Mouse (Mus musculus) cerebellum, postnatal 14 days (tissue): ENCODE results near the gene Kcnh6.

Source experiments
- DNase-seq, 2 experiments: peaks; one replicate each; pipeline ENCODE4 v3.0.0; 2021; ENCODE audit warnings: mixed read lengths in 2 of 2

Kcnh6 gene

DNA sequence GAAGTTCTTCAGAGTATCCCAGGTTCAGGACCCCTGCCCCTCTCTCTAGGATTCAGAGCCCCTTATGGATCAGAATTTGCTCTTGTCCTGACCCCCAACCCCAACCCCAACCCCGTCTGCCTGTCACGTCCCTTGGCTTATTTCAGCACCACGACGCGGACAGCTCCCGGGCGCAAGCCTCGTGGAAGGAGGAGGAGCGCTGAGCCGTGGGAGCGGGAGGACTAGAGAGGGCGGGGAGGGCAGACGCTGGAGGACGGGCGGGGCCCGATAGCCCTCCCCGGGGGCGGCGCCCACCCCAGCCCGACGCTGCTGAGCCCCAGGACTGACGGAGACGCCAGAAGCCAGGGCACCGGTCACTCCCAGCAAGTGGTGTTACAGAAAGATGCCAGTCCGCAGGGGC is at the start of gene Kcnh6:
Kcnh6 (plus strand) TSS at position 304 of the 400 bp plus-strand sequence.
- DNase-seq: peak in 1 of 2 experiments; percentile 42

DNA sequence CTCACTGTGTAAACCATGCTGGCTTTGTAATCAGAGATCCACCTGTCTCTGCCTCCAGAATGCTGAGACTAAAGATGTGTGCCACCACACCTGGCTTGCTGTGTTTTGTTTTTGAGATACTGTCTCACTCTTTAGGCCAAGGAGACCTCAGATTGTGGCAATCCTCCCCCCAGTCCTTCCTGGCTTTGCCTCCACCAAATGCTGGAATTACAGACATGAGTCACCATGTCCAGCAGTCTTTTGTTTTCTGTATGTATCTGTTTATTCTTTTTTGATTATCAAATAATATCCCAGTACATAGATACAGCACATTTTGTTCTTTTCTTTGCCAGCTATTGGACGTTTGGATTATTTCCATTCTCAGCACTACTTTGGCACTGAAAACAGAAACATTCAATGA is 49.4 kb upstream of the Kcnh6 start:
- DNase-seq: no peak

DNA sequence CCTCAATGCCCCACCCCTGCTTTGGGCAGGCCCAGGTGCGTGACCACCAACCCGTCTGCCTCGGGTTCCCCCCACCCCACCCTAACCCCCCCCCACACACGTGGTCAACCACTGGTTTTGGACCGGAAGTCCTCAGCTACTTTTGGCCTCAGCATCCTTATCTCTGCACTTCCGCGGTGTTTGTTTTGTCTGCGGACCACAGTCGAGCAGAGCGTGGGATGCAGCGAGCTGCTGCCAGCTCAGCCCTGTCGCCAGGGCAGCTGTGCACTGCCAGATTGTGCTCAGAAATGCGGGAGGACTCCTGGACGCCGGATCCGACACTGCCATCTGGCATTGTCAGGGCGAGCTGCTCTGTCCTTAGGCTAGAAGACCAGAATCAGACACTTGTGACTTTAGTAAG is 48.6 kb upstream of the Kcnh6 start:
- DNase-seq: peak; percentile 69 to 79

DNA sequence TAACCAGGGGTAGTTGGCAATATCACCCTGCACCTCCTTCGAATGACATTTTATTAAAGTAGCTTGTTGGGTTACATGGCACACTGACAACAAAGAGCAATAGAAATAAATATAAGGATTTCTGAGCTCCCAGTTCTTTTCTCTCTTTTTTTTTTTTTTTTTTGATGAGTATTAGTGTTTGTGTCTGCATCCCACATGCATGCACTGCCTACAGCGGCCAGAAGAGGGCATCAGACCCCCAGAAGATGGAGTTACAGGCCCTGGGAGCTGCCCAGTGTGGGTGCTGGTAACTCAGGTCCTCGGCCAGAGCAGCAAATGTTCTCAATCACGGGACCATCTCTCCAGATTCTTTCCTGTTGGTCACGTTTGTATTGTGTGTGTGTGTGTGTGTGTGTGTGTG is 43.2 kb upstream of the Kcnh6 start:
- DNase-seq: peak in 1 of 2 experiments; percentile 58

DNA sequence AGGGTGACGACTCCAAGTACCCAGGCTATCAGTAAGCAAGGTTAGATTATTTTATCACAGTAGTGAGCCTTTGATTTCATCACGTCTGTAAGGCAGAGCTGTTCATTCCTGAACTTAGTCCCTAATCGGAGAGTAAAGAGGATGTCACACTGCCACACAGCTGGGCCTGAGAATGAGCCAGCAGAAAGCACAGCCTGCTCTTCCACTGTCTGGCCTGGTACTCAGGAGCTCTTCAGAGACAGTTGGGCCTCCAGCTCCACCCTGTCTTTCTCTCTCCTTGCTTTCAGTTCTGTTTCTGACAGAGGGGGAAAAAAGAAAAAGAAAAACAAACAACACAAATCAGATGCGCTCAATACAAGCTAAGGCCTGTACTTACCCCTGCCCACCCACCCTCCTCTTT is 41.6 kb upstream of the Kcnh6 start:
- no peak for DNase-seq

DNA sequence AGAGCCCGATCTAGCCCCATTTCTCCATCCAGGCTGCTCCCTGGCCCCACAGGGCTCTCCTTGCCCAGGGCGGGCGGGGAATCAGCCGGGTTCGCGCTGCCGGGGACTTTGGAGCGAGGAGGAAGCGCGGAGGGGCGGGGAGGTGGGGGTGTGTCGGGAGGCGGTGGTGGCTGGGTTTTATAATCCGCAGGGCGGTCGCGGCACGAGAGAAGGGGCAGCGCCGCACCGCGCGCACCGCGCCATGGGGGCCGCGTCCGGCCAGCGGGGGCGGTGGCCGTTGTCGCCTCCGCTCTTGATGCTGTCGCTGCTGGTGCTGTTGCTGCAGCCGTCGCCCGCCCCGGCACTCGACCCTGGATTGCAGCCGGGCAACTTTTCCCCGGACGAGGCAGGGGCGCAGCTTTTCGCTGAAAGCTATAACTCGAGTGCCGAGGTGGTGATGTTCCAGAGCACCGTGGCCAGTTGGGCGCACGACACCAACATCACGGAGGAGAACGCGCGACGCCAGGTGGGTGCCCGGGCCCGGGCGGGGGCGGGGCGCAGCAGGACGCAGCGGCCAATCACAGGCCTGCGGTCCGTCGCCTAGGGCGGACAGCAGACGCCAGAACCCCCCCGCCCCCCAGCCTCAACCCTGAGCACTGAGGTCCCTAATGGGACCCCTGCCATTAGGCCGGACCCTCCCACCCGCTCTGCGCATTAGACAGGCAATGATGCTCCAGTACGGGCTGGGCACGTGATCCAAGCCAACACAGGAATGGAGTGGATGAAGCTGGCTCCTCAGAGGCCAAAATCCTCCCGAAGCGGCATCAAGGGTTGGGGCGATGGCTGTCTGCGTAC is 40.0 kb upstream of the Kcnh6 start, which contains the start of gene Ace:
Ace (plus strand) TSS at position 205 of the 834 bp plus-strand sequence.
- peak; percentile 48 to 61 for DNase-seq

DNA sequence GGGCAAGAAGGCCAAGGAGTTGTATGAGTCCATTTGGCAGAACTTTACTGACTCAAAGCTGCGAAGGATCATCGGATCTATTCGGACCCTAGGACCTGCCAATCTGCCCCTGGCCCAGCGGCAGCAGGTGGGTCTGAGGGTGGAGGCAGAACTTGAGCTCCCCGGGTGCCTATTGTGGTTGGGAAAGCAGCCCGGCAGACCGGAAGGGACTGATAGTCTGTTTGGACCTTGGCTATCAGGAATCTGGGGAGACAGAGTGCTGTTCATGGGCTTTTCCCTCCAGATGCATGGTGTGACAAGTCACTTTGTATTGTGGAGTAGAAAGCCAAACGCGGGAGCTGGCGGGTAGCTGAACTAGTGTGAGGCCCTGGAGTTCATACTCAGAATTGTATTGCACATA is 39.0 kb upstream of the Kcnh6 start:
- no peak for DNase-seq

DNA sequence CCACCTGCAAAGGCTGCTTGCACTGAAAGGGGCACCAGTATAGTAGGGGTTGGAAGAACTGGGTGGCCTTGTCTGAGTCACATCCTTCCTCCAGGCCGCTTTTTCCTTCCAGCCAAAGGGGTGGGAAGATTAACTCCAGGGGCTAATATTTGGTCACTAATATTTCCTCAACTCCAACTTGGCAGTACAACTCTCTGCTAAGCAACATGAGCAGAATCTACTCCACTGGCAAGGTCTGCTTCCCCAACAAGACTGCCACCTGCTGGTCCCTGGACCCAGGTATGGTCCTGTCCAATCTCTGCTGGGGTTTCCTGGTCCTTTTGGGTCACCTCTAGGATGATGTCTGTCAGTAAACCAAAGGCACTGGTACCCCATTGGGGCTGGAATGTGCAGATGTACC is 38.4 kb upstream of the Kcnh6 start:
- DNase-seq: peak; percentile 48 to 71

DNA sequence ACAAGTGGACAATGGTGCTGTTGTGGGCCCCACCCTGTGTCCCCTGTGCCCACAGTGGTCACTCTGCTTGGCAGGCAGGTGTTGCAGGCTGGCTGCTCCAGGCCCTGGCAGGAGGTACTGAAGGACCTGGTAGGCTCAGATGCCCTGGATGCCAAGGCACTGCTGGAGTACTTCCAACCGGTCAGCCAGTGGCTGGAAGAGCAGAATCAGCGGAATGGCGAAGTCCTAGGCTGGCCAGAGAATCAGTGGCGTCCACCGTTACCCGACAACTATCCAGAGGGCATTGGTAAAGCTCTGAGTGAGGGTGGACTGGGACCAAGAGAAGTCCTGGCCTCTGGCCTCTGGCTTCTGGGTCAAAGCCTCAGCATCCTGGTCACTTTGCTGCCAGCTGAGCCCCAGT is 33.3 kb upstream of the Kcnh6 start:
- peak; percentile 74 to 80 for DNase-seq

DNA sequence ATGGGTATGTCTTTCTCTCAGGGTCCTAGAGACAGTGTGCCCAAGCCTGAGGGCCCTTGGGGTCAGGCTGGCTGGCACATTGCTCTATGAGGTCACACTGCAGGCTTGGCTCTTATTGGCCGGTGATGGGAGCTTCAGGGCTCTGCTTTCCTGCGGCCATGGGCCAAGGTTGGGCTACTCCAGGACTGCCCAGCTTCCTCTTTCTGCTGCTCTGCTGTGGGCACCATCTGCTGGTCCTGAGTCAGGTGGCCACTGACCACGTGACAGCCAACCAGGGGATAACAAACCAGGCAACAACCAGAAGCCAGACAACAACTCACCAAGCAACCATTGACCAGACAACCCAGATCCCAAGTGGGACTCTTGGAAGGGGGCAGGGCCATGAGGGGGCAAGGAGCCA is 32.9 kb upstream of the Kcnh6 start:
- peak; percentile 75 to 80 for DNase-seq

DNA sequence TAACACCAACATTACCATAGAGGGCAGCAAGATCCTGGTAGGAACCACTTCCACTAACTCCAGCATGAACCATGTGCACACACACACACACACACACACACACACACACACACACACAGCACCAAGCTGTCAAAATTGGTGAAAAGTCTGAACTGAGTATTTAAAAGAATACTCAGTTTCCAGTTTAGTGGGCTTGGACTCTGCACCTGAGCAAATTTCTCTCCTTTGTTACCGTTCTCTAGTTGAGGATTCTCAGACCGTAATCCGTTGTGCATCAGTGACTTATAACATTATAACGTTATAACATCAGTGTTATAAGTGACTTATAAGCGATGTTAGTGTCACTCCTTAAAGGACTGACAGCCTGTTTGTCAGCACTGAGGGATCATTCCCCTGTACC is 32.3 kb upstream of the Kcnh6 start:
- DNase-seq: peak in 1 of 2 experiments; percentile 30

DNA sequence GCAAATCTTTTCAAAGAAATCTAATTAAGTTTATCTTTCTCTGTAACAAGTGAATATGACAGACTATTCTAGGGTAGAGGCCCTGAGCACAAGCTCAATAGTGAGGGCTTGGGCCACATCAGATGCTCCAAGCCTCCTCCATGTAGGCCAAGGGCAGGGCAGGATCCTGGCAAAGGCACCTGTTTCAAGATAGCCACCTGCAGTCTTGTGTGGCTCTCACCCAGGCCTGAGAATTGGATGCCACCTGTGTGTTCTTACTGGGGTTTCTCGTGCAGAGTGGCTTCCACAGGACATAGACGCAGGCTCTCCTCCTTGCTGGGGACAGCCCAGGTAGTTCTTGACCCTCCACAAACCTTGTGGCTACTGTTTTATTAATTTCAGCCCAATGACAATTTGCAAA is 29.7 kb upstream of the Kcnh6 start:
- peak; percentile 38 to 60 for DNase-seq

DNA sequence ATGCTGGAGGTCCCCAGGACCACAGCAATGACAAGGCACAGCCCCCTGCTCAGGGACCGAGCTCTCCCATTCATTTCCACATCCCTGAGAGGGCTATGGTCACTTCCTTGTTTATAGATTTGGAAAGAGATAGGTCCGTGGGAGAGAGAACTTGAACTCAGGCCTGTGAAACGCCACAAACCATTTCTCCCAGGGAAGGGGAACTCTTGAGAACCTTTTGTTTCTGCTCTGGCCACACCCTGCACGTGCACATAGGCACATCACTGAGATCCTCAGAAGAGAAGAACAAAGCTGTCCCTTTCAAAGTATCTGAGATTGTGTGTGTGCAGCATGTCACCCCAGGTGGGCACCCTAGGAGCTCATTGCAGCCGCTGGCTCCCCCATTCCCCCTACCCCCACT is 29.3 kb upstream of the Kcnh6 start:
- no peak for DNase-seq

DNA sequence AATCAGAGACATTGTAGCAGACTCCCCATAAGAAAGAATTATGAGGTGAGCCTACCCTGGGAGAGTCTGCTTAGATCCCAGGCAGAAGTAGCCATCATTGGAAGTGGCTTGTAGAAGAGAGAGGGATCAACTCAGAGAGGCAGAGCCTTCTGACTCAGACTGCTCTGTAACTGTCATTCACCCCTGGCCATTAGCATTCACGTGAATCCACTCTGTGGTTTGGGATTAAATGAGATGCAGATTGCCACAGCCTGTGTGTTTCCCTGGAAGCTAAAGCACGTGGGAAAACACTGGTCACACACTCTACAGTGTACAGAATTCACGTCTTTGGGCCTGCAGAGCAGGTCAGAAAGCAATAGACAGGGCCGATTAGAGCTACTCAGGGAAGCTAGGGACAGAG is 23.5 kb upstream of the Kcnh6 start:
- no peak for DNase-seq

DNA sequence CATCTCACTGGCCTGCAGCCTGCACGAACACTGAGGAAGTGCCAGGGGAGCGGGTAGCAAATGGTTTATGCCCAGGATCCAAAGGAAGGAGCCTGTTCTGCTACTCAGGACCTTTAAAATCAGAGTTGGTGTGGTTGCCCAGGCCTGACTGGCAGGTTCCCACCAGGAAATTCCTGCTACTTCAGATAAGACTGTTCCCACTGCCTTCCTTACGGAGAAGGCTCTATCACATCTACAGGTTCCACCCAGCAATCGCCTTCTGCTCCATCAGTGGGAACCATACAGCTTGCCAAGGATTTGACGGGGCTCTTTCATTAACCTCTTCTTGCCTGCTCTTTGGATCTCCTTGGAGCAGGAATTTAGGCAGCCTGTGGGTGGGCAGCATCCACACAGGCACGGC is 20.5 kb upstream of the Kcnh6 start:
- DNase-seq: peak; percentile 65 to 66

DNA sequence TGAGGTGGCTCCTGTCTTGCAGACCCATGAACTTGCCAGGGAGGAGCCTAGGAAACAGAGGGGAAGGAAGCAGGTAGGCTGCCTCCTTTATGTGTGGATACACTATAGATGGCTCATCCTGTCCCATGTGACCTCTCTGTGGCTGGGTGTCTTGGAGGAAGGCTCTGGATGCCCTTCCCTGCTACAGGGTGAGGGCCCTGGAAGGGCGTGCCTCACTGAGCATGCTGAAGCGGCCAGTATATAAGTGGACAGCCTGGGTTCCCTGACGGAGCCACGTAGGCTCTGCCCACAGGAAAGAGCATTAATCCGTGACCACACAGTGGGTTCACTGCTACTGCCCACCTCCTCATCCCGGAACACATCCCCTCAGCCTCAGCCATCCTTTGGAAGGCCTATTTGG is 18.5 kb upstream of the Kcnh6 start:
- no peak for DNase-seq

DNA sequence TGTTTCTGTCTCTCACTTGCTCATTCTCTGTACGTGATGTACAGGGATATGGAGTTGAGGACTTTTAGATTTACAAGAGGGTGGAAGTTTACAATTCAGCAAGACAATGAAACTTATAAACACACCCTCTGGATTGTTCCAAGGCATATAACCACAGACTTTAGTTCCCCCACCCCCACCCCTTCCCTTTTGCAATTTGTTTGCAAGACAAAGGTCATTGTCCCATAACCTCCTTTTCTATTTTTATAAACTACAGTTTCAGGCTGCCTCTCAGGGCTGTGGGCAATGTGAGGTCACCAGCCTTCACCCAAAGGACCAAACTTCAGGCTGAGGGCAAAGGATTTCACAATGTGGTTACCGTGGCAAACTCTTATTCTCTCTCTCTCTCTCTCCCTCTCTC is 17.7 kb upstream of the Kcnh6 start:
- no peak for DNase-seq

DNA sequence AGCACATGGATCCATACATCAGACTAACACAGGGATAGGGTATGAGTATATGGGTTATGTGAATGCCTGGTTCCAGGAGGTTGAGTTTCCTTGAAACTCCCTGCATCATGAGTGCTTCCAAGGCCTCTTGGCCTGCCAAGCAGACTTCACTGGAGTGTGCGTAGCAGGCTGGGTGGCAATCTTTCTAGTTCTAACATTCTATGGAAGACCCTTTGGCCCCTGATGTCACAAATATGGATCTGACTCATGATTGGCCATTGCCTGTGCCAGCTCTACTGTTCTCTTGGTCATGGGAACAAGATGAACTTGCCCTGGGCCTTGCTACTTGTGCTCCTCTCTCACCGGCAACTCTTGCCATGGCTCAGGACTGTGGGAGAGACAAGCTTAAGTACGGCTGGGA is 13.5 kb upstream of the Kcnh6 start, which contains the start of gene Ace3:
Ace3 (plus strand) TSS at position 301 of the 400 bp plus-strand sequence.
- no peak for DNase-seq

DNA sequence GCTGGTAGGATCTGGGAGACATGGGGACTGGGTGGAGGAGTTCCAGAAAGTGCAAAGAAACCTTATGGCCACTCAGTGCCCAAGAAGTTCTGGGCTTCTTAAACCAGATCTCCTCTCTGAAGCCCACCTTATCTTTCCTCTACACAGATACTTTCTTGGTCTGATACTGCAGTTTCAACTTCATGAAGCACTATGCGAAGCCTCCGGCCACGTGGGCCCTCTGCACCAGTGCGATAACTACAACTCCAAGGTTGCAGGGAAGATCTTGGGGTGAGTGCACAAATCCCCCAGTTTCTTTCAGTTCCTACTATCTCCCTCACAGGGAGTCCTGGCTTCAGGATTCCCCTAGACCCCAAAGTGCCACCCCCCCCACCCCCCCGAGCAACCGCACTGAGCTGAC is 7.9 kb upstream of the Kcnh6 start:
- no peak for DNase-seq

DNA sequence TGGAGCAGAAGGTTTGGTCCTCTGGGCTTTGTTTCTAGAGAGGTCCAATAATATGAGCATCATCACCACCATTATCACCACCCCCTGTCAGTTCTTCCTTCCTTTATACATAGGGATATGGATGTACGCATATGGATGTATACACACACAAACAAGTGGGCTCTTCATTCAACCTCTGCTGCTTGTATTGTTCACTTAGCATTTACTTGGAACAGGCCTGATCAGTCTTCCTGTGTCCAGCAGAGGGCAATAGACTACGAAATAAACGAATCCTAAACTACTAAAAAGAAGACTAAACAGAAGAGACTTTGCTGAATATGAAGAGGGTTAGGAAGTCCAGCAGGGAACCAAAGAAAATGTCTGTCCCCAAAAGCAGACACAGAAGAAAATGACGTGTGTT is 6.2 kb upstream of the Kcnh6 start:
- DNase-seq: peak; percentile 45 to 55

DNA sequence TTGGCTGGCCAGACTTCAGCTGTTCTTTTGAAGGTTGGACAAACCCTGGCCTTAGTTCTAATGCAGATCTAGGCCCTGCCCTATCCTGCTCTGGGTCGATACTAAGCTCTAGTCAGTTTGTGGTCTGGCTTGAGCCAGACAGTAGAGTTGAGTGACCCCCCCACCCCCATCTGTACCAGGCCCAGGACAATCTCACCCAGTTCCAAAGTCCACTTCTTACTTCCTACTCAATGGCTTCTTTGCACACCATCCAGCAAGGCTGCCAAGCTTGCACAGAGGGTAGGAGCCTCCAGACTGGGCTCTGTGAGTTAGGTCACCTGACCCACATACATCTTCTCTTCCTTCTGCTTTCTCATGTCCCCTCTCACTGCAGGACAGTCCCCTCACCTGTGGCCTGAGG is 3.3 kb upstream of the Kcnh6 start:
- DNase-seq: no peak

DNA sequence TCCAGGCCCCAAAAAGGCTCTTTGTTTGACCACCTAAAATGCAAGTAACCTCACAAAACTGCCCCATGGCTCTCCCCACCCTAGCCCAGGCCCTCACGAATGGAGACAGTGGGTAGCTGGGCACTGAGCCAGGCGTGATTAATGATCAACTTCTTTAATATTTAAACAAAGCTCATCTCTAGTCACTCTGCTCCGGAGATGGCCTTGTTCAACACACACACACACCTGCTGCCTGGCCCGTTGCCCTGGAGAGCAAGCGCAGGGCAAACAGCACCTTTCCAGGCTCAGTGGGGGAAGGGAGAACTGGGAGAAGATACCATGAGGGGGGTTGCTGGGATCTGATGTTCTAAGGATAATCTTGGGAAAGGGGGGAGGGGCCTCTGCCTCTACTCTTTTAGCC is 2.0 kb upstream of the Kcnh6 start:
- peak; percentile 39 to 56 for DNase-seq

DNA sequence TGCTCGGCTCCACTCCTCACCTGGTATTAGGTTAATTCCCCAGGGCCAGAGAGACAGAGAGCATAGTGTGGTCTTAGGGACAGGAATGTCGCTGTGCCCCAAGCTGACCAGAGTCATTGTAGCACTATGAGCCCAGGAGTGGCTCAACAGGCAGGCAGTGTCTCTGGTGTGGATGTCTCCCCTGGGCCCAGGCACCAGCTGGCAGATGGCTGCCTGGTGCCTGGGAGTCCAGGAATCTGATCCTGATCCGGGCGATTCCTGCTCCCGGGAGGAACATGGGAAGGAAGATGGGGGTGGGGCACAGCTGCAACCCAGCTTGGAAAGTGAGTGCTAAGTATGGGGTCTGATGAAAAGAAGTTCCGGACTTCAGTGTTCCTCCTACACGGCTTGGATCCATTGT is 4.8 kb downstream of the Kcnh6 start:
- DNase-seq: no peak

DNA sequence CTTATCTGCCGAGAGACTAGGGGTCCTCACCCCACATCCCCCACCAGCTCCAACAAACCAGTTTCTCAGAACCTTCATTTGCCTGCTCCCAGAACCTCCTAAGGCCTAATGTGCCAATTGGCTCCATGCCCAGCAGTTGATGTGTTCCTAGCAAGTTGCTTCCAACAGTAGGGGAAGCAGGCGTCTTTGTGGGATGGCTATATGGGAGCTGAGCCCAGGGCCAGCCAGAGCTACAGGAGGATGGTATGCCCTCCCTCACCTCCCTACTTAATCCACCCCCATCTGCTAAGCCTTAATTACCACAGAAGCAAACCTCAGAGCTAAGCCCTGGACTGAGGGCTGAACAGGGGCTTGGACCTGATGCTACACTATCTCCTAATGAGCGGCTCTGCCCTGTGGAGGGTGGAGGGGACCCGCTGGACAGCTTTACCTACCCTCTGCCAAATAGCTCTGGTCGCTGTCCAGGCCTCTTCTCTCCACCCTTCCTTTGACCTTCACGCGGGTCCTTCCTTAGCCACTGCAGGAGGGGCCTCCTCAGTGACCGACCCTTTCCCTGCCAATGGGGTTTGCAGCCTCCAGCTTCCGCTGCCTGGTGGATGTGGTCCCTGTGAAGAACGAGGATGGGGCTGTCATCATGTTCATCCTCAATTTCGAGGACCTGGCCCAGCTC is 5.8 kb downstream of the Kcnh6 start:
- DNase-seq: peak; percentile 85 to 92
